Mouse (Mus musculus): ENCODE results near the gene Ndufaf1.

DNA sequence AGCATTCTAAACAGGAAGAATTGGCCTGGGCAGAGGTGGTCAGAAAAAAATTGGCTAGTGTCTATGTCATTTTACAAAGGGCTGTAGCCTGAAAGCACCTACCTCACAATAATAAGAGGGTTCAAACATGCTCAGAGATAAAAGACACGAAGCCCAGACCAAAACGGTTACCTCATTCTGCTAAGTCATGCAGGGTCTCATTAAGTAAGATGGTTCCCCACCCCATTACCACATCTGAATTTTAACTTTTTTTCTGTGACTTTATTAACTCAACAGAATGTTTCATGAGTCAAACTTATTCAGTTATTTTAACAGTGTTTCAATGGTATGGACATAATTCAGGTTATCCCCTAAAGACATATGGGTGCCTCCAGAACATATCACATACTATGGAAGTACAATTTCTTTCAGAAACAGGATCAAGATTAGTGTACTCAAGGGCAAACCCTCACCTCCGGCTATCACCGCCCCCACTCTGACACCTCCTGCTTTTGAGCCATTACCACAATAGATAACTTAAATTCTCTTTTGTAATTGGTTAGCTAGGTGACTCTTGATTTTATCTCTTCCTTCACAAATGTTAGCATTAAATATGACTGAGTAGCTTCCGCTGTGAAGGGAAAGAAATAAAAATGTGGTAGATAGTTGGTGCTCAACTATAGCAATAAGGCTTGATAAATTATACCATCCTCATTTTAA lies 21.3 kb downstream of the Ndufaf1 start:
- no peak for TF ChIP-seq POLR2A (IDR thresholded peaks at IDR 0.05; ENCODE audit: insufficient read length, low read depth)
- TF ChIP-seq POLR2AphosphoS2 (IDR thresholded peaks at IDR 0.05; ENCODE audit: insufficient read length, low read depth): no peak
- TF ChIP-seq MYOG (IDR thresholded peaks at IDR 0.05; ENCODE audit: control insufficient read depth in 1 of 3, insufficient read depth in 1 of 3, insufficient read length in 2 of 3, low read depth in 2 of 3): no peak
